Mouse (Mus musculus) lung, postnatal 0 days (tissue): ENCODE results near the gene Cog3. TPM values are rescaled to one million over a fixed set of nuclear protein-coding genes. Genes with fewer than 3 reads are reported as not detected.
"Not testable (repeated sequence)": the region's sequence is repeated elsewhere in the genome, so short reads cannot be mapped to it uniquely, and the experiment has no call there.

Experiments
- ATAC-seq: fragments of 200-750 bp; cut with Nextera tagmentation; 2 replicates; pipeline ENCODE4 v1.8.0; 2017; ENCODE audit warnings: moderate library complexity
- DNase-seq: peaks from one replicate; pipeline ENCODE4 v3.0.0-alpha.2; 2016; ENCODE audit warnings: low spot score
- H3K27ac ChIP-seq: fragments of 300-500 bp; sonication (generic); 2 replicates; pipeline ENCODE4 v1.5.1; 2014; ENCODE audit warnings: antibody characterized with exemption, mild to moderate bottlenecking, low read length, mixed read lengths
- H3K27me3 ChIP-seq: fragments of 300-500 bp; sonication (generic); replicated peaks from 2 replicates; pipeline ENCODE4 v1.6.1; 2014; ENCODE audit warnings: low read length, mixed read lengths; ENCODE audit not compliant: insufficient read depth
- H3K36me3 ChIP-seq: fragments of 300-500 bp; sonication (generic); 2 replicates; pipeline ENCODE4 v1.6.1; 2014; ENCODE audit warnings: low read length, mixed read lengths; ENCODE audit not compliant: insufficient read depth
- H3K4me1 ChIP-seq: fragments of 300-500 bp; sonication (generic); 2 replicates; pipeline ENCODE4 v1.6.1; 2014; ENCODE audit warnings: antibody characterized with exemption, low read depth, low read length, mixed read lengths; ENCODE audit not compliant: insufficient read depth
- H3K4me2 ChIP-seq: fragments of 300-500 bp; sonication (generic); replicated peaks from 2 replicates; pipeline ENCODE4 v1.6.1; 2014; ENCODE audit warnings: low read depth, mild to moderate bottlenecking, low read length, moderate library complexity, mixed read lengths
- H3K4me3 ChIP-seq: fragments of 300-500 bp; sonication (generic); 2 replicates; pipeline ENCODE4 v1.5.1; 2014; ENCODE audit warnings: low read depth, low read length
- H3K9ac ChIP-seq: fragments of 300-500 bp; sonication (generic); replicated peaks from 2 replicates; pipeline ENCODE4 v1.6.1; 2014; ENCODE audit warnings: low read depth, mild to moderate bottlenecking
- H3K9me3 ChIP-seq: fragments of 300-500 bp; sonication (generic); 2 replicates; pipeline ENCODE4 v1.6.1; 2016; ENCODE audit warnings: low read length, mixed read lengths
- CTCF ChIP-seq: IDR thresholded peaks from 2 replicates; pipeline ENCODE4 v1.5.1; 2016; ENCODE audit warnings: antibody characterized with exemption, mild to moderate bottlenecking
- EP300 ChIP-seq: IDR thresholded peaks from 2 replicates; pipeline ENCODE4 v1.6.1; 2016; ENCODE audit warnings: antibody characterized with exemption, mild to moderate bottlenecking, control low read depth
- WGBS: fragments of 180-500 bp; shearing (Covaris S2); extraction: QIAGEN DNeasy Blood & Tissue Kit; methylation state at CpG from one replicate; pipeline ENCODE4 v1.1.7; 2014; 5-methylcytosine and 5-hydroxymethylcytosine counted together
- polyA plus RNA-seq: library from polyadenylated mRNA; unstranded; fragments of >200 nt; fragmentation: Nextera tagmentation; extraction: Ambion mirVana; gene quantifications from 2 replicates; pipeline ENCODE4 v1.2.1, GENCODE M21; 2015

The Cog3 gene
- polyA plus RNA-seq, 1 experiment from 2014 or later: 13.4 TPM

DNA sequence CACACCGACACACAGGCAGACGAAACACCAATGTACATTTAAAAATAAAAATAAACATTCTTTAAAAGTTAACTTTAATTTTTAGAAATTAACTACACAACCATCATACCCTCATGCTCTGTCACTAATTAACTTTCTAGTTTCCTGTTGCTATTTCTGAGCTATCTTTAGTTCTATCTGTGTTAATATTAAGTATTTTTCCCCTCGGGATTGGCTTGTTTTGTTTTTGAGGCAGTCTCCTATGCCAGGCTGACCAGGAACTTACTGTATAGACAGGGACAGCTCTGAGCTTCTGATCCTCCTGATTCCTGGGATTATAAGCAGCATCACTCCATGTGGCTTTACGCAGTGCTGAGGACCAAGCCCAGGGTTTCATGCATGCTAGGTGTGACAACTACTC lies 25.6 kb upstream of the Cog3 start:
- Histone ChIP-seq H3K4me3 (no peak overlapping the region), H3K36me3 (no peaks in the 10 kb centered on the region), H3K27me3 (no peaks in the 10 kb centered on the region), H3K4me1 (no peaks in the 10 kb centered on the region), H3K9me3 (no peaks in the 10 kb centered on the region), H3K9ac (no peak overlapping the region), H3K4me2 (no peak overlapping the region), H3K27ac (no peak overlapping the region)
- TF ChIP-seq CTCF (no peak), EP300 (no peak)
- WGBS: 90% methylated on average over 4 of the region's 4 CpGs
- DNase-seq: no peak
- no peak for ATAC-seq

- no peak for TF ChIP-seq EP300
- no peak for TF ChIP-seq CTCF
- H3K9me3 ChIP-seq: no peaks in the 10 kb centered on the region
- no peak overlapping the region for H3K27ac ChIP-seq
- H3K4me1 ChIP-seq: no peaks in the 10 kb centered on the region
- no peak overlapping the region for H3K9ac ChIP-seq
- no peak for DNase-seq
- no peak overlapping the region for H3K4me3 ChIP-seq
- ATAC-seq: no peak
- no peaks in the 10 kb centered on the region for H3K36me3 ChIP-seq
- WGBS: 93% methylated on average over 8 of the region's 8 CpGs
- H3K27me3 ChIP-seq: no peaks in the 10 kb centered on the region
- no peak overlapping the region for H3K4me2 ChIP-seq
These were observed 22.3 kb upstream of the Cog3 start for GRCm38 (mm10) chr14:75776637-75777036.

DNA sequence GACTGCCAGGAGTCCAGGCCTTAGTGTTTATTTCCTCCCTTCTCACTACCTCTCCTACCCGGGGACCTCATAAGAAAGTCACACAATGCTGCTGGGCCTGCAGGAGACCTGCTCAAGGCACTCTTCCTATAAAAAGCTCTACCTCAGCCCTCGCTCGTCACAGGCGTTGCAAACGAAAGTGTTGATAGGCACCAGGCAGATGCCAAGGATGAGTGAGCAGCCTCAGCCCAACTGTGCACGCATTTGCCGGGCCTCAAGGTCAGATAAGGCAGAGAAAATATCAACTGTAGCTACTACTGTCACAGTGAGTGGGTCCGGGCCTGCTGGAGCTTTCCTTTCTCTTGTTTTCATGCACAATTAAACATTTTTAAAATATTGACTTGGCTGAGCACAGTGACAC lies 19.1 kb upstream of the Cog3 start:
- 0 out of 2 replicates have a peak, but pooled peaks cover 3% of the 10 kb centered on the region for H3K36me3 ChIP-seq
- no peaks in the 10 kb centered on the region for H3K9me3 ChIP-seq
- TF ChIP-seq CTCF (no peak), EP300 (no peak)
- WGBS: 80% methylated on average over 8 of the region's 8 CpGs
- H3K27ac ChIP-seq: no peak overlapping the region
- no peak for ATAC-seq
- no peak overlapping the region for H3K9ac ChIP-seq
- no peak overlapping the region for H3K4me2 ChIP-seq
- H3K4me1 ChIP-seq: no peaks in the 10 kb centered on the region
- no peak for DNase-seq
- H3K4me3 ChIP-seq: no peak overlapping the region
- no peaks in the 10 kb centered on the region for H3K27me3 ChIP-seq

- WGBS: 79% methylated on average over 3 of the region's 3 CpGs
- H3K4me1 ChIP-seq, H3K27me3 ChIP-seq, H3K9me3 ChIP-seq, ATAC-seq, H3K9ac ChIP-seq, DNase-seq, H3K27ac ChIP-seq, H3K4me3 ChIP-seq, H3K36me3 ChIP-seq, H3K4me2 ChIP-seq: not testable (repeated sequence)
These were observed 18.1 kb upstream of the Cog3 start for GRCm38 (mm10) chr14:75772407-75772806.

DNA sequence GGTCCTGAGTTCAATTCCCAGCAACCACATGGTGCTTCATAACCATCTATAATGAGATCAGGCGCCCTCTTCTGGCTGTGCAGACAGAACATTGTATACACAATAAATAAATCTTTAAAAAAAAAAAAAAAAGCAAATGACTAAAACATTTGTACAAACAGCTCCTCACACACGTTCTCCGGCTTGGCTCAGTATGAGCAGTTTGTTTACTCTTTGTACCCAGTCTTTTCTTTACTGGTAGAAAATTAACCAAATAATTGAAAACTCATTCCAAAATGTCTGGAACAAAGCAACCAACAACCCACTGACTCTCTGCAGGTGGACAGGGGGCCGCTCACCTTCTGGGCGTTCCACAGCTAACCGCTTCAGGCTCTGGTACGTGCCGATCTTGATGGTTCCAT lies 16.8 kb upstream of the Cog3 start:
- TF ChIP-seq EP300: no peak
- no peak for TF ChIP-seq CTCF
- Histone ChIP-seq H3K27ac (no peak overlapping the region), H3K9me3 (no peaks in the 10 kb centered on the region), H3K36me3 (0 out of 2 replicates have a peak, but pooled peaks cover 3% of the 10 kb centered on the region), H3K4me1 (no peaks in the 10 kb centered on the region), H3K27me3 (no peaks in the 10 kb centered on the region), H3K4me2 (no peak overlapping the region), H3K4me3 (no peak overlapping the region), H3K9ac (no peak overlapping the region)
- WGBS: 79% methylated on average over 8 of the region's 8 CpGs
- DNase-seq: no peak
- no peak for ATAC-seq

DNA sequence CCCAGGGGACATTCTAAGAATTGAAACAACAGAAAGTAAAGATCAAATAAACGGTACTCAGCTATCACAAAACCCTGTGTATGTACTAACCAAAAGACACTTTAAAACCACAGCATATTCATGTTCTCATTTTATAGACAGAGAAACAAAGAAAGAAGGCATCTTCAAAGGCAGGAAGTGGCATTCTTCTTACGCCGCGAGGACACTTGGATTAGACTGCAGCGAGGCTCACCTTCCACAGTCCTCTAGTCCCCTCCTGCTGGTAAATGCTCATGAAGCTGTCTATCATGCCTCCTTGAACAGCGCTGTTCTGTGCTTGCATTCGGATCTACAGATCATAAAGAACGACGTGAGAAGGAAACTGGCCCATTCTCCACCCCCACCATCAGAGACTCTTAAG lies 15.0 kb upstream of the Cog3 start:
- Histone ChIP-seq H3K4me3 (no peak overlapping the region), H3K27me3 (no peaks in the 10 kb centered on the region), H3K9ac (no peak overlapping the region), H3K4me2 (no peak overlapping the region), H3K9me3 (no peaks in the 10 kb centered on the region), H3K27ac (no peak overlapping the region), H3K4me1 (no peaks in the 10 kb centered on the region), H3K36me3 (0 out of 2 replicates have a peak, but pooled peaks cover 3% of the 10 kb centered on the region)
- no peak for TF ChIP-seq EP300
- 82% methylated on average over 9 of the region's 9 CpGs for WGBS
- DNase-seq (no peak), ATAC-seq (no peak)

DNA sequence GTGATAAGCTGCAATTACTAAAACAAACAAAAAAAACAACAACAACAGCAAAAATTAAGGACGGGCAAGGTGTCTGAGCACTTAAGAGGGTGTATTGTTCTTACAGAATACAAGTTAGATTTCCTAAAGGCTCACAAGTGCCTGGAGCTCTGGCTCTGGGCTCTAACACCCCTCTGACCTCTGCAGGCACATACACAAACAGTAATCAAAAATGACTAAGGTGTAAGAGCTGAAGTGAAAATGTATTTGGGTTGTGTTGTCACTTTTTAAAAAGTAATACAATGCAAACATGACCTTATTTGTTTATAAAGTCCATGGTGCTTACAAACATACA lies 13.9 kb upstream of the Cog3 start:
- Histone ChIP-seq H3K4me1 (no peaks in the 10 kb centered on the region), H3K27me3 (no peaks in the 10 kb centered on the region), H3K9me3 (no peaks in the 10 kb centered on the region), H3K4me3 (no peak overlapping the region), H3K9ac (no peak overlapping the region), H3K27ac (no peak overlapping the region), H3K36me3 (0 out of 2 replicates have a peak, but pooled peaks cover 3% of the 10 kb centered on the region), H3K4me2 (no peak overlapping the region)
- WGBS: 7% methylated on average over 1 of the region's 1 CpGs
- ATAC-seq (no peak), DNase-seq (no peak)
- TF ChIP-seq EP300 (no peak), CTCF (no peak)
